Mouse (Mus musculus) T-helper 1 cell (primary cell): Measurements from ENCODE around the gene Pin4.
"Not testable (repeated sequence)": the region's sequence is repeated elsewhere in the genome, so short reads cannot be mapped to it uniquely, and the experiment has no call there.

Experiments used
- in situ Hi-C: fragments of 300-600 bp; cut with MboI, MseI; formaldehyde crosslinking; loops from one replicate; pipeline ENCODE4 v1.15.1; 2025; ENCODE audit warnings: high pct_unique_total_duplicates

Gene Pin4

GRCm38 (mm10) chrX:102119042-102119864 lies at the start of gene Pin4:
Pin4 (plus strand) TSS chrX:102119447.
- in situ Hi-C loops: no loop called here

GRCm38 (mm10) chrX:102070591-102071471 lies 48.4 kb upstream of the Pin4 start, which contains the start of gene Rtl5:
Rtl5 (minus strand) TSS chrX:102071304.
- in situ Hi-C loops: no loop called here

- in situ Hi-C loops: no loop called here
These were observed 47.7 kb upstream of the Pin4 start for GRCm38 (mm10) chrX:102071517-102071916.

GRCm38 (mm10) chrX:102073605-102074325 lies 45.5 kb upstream of the Pin4 start:
- in situ Hi-C loops: no loop called here

- in situ Hi-C loops: no loop called here
These were observed 44.8 kb upstream of the Pin4 start for GRCm38 (mm10) chrX:102074435-102074834.

GRCm38 (mm10) chrX:102075158-102075557 lies 44.1 kb upstream of the Pin4 start:
- in situ Hi-C loops: no loop called here

GRCm38 (mm10) chrX:102076886-102077765 lies 42.1 kb upstream of the Pin4 start:
- in situ Hi-C loops: no loop called here

- in situ Hi-C loops: no loop called here
These were observed 38.2 kb upstream of the Pin4 start for GRCm38 (mm10) chrX:102081076-102081475.

- in situ Hi-C loops: no loop called here
These were observed 37.5 kb upstream of the Pin4 start for GRCm38 (mm10) chrX:102081573-102082279.

GRCm38 (mm10) chrX:102082340-102082739 lies 36.9 kb upstream of the Pin4 start:
- in situ Hi-C loops: no loop called here

GRCm38 (mm10) chrX:102085798-102086443 lies 33.3 kb upstream of the Pin4 start:
- in situ Hi-C loops: no loop called here

- in situ Hi-C loops: no loop called here
These were observed 28.6 kb upstream of the Pin4 start for GRCm38 (mm10) chrX:102090605-102091004.

GRCm38 (mm10) chrX:102094381-102094904 lies 24.8 kb upstream of the Pin4 start:
- in situ Hi-C loops: no loop called here

GRCm38 (mm10) chrX:102101886-102102285 lies 17.4 kb upstream of the Pin4 start:
- in situ Hi-C loops: no loop called here

- in situ Hi-C loops: not testable (repeated sequence)
These were observed 15.4 kb upstream of the Pin4 start for GRCm38 (mm10) chrX:102103830-102104229.

GRCm38 (mm10) chrX:102109349-102109748 lies 9.9 kb upstream of the Pin4 start:
- in situ Hi-C loops: not testable (repeated sequence)

- in situ Hi-C loops: no loop called here
These were observed 3.6 kb upstream of the Pin4 start for GRCm38 (mm10) chrX:102115676-102116075.

- in situ Hi-C loops: no loop called here
These were observed 2.1 kb downstream of the Pin4 start for GRCm38 (mm10) chrX:102121321-102121720.

- in situ Hi-C loops: no loop called here
These were observed 21.9 kb downstream of the Pin4 start for GRCm38 (mm10) chrX:102141157-102141556.
